Mouse (Mus musculus) kidney, adult 2 months (tissue): ENCODE measurements around the gene Srgap2. TPM values are rescaled to one million over a fixed set of nuclear protein-coding genes. Genes with fewer than 3 reads are reported as not detected.

ENCODE experiments used
- DNase-seq: peaks from one replicate; pipeline ENCODE4 v3.0.0; 2021
- H3K27ac ChIP-seq: fragments of 200-500 bp; 2 replicates; pipeline ENCODE4 v1.5.1; 2012; ENCODE audit warnings: low read depth, low read length, control low read depth, inconsistent platforms; ENCODE audit not compliant: insufficient read depth
- H3K27me3 ChIP-seq: fragments of 200-500 bp; replicated peaks from 2 replicates; pipeline ENCODE4 v1.6.1; 2012; ENCODE audit warnings: mild to moderate bottlenecking, moderate library complexity, low read length, inconsistent platforms; ENCODE audit not compliant: control insufficient read depth, insufficient read depth
- H3K36me3 ChIP-seq: fragments of 200-500 bp; 2 replicates; pipeline ENCODE4 v1.6.1; 2012; ENCODE audit warnings: mild to moderate bottlenecking, moderate library complexity, low read length, inconsistent platforms; ENCODE audit not compliant: control insufficient read depth, insufficient read depth
- H3K4me1 ChIP-seq: fragments of 200-500 bp; 2 replicates; pipeline ENCODE4 v1.6.1; 2011; ENCODE audit warnings: low read length; ENCODE audit not compliant: control insufficient read depth, insufficient read depth
- H3K4me3 ChIP-seq: fragments of 200-500 bp; 2 replicates; pipeline ENCODE4 v1.5.1; 2011; ENCODE audit warnings: mild to moderate bottlenecking, low read depth, low read length, control low read depth; ENCODE audit not compliant: insufficient read depth
- CTCF ChIP-seq: fragments of 200-500 bp; conservative IDR thresholded peaks from 2 replicates; pipeline ENCODE4 v1.5.1; 2011; ENCODE audit warnings: low read depth, mild to moderate bottlenecking, control low read depth, low read length, moderate library complexity, mixed read lengths; ENCODE audit not compliant: insufficient read depth, insufficient read length
- POLR2A ChIP-seq: fragments of 200-500 bp; IDR thresholded peaks from one replicate; pipeline ENCODE4 v1.6.1; 2011; ENCODE audit warnings: low read depth, low read length, control low read depth
- WGBS: fragments of 180-500 bp; shearing (Covaris S2); methylation state at CpG from one replicate; pipeline ENCODE4 v1.1.7; 2018; 5-methylcytosine and 5-hydroxymethylcytosine counted together
- polyA plus RNA-seq: library from polyadenylated mRNA; depleted of rRNA; stranded (reverse); fragments of >200 nt; gene quantifications from 2 replicates; pipeline ENCODE4 v1.2.3, GENCODE M21; 2012

Srgap2 gene
- polyA plus RNA-seq, 1 experiment = 13.0 TPM

DNA sequence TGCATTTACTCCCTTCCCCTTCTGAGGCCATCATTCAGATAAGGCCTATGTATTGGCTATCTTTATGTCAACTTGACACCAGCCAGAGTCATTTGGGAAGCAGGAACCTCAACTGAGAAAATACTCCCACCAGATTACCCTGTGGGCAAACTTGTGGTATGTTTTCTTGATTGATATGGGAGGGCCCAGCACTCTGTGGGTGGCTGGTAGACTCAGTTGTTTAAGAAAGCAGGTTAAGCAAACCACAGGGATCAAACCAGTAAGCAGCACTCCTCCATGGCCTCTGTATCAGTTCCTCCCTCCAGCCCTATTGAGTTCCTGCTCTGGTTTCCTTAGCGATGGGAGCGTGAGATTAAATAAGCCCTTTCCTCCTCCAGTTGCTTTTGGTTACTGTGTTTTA, 208.8 kb downstream of the Srgap2 start:
- no peaks in the 10 kb centered on the region for H3K4me1 ChIP-seq
- no peak for DNase-seq
- WGBS = 68% methylated on average over 2 of the region's 2 CpGs
- H3K27ac ChIP-seq = no peak overlapping the region
- H3K36me3 ChIP-seq = peaks cover 3% of the 10 kb centered on the region
- H3K4me3 ChIP-seq = no peak overlapping the region
- H3K27me3 ChIP-seq = no peaks in the 10 kb centered on the region
- TF ChIP-seq CTCF (no peak), POLR2A (no peak)

DNA sequence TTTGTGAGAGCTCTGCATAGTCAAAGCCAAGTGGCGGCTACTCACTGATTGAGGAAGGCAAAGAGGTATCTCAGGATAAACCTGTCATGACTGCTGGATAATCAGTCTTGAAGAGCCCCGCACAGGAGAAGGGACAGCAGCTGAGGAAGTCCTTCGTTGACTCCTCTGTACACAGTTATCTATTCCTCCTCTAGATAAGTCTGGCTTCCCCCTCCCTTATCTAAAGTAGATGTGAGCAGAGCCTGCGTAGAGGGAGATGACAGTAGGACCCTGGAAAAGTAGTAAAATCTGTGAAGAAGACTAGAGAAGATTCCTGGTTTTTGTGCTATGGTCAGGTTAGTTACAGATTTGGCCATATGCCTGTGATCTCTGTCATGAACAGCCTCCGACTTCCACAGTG, 209.5 kb downstream of the Srgap2 start:
- WGBS = 95% methylated on average over 5 of the region's 5 CpGs
- no peaks in the 10 kb centered on the region for H3K27me3 ChIP-seq
- no peak overlapping the region for H3K27ac ChIP-seq
- no peaks in the 10 kb centered on the region for H3K4me1 ChIP-seq
- TF ChIP-seq POLR2A = no peak
- TF ChIP-seq CTCF = no peak
- H3K4me3 ChIP-seq = no peak overlapping the region
- peaks cover 3% of the 10 kb centered on the region for H3K36me3 ChIP-seq
- no peak for DNase-seq

DNA sequence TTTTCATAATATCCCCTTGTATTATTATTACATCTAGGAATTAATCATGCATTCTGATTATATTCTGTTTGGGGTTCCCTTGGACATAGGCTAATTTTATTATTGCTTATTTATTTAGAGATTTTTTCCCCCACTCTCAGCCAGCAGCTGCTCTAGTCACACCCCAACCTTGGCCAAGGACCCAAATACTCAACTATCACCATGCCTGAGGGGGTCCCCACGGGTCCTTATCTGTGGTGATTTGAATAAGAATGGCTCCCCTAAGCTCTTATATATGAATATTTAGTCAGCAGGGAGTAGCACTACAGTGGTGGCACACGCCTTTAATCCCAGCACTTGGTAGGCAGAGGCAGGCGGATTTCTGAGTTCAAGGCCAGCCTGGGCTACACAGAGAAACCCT, 215.9 kb downstream of the Srgap2 start:
- no peak for DNase-seq
- WGBS = 98% methylated on average over 3 of the region's 3 CpGs
- Histone ChIP-seq H3K36me3 (peaks cover 7% of the 10 kb centered on the region), H3K4me3 (no peak overlapping the region), H3K27ac (no peak overlapping the region), H3K4me1 (no peaks in the 10 kb centered on the region), H3K27me3 (no peaks in the 10 kb centered on the region)
- TF ChIP-seq POLR2A (no peak), CTCF (no peak)

DNA sequence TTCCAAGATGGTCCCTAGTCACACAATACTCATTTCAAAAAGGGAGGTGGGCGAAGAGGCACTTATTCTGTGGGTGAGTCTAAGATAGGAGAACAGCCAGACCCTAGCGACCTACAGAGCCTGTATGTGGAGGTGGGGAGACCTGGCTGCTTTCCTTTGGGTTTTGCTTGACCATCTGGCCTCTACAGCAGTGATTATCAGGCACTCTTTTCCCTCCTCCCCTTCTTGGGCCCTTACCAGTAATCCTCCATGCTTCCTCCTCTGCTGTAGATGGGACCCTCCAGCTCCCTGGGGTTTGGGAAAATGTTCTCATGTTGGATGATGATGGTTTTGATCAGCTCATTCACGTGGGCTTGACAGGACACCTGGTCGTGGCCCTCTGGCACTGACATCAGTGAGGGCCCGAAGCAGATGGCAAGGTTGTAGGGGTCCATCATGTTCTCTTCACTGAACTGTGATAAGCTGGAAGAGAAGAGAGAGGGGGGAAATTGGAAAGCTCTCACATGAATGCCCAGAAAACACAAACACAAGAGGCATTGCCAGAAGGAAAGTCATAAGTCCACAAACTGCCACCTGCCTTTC, 216.8 kb downstream of the Srgap2 start:
- Histone ChIP-seq H3K27ac (no peak overlapping the region), H3K27me3 (no peaks in the 10 kb centered on the region), H3K4me3 (no peak overlapping the region), H3K4me1 (no peaks in the 10 kb centered on the region), H3K36me3 (peaks cover 6% of the 10 kb centered on the region)
- WGBS = 92% methylated on average over 5 of the region's 5 CpGs
- TF ChIP-seq CTCF = no peak
- no peak for TF ChIP-seq POLR2A
- no peak for DNase-seq

DNA sequence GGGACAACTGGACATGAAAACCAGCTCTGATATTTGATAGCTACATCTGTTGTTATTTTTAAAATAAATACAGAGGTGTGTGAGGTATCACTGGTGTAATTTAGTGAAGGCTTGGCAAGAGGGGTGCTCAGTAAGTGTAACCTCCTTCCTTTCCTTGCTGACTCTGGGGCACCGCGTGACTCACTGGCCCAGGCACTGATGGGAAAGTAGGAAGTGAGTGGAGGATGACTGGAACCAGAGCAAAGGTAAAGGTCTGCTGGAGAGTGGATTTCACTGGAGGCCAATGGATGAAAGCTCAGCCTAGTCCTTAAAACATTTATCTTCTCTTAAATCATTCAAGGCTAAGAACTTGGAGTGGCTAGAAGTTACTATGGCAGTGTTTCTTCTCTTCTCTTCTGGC, 226.4 kb downstream of the Srgap2 start:
- Histone ChIP-seq H3K36me3 (peaks cover 2% of the 10 kb centered on the region; the same call in 1 of the 2 replicates), H3K4me1 (no peaks in the 10 kb centered on the region; the same call in 1 of the 2 replicates), H3K27me3 (no peaks in the 10 kb centered on the region), H3K27ac (no peak overlapping the region), H3K4me3 (no peak overlapping the region)
- WGBS = 50% methylated on average over 2 of the region's 2 CpGs
- DNase-seq = peak; percentile 31
- TF ChIP-seq CTCF (no peak), POLR2A (no peak)

DNA sequence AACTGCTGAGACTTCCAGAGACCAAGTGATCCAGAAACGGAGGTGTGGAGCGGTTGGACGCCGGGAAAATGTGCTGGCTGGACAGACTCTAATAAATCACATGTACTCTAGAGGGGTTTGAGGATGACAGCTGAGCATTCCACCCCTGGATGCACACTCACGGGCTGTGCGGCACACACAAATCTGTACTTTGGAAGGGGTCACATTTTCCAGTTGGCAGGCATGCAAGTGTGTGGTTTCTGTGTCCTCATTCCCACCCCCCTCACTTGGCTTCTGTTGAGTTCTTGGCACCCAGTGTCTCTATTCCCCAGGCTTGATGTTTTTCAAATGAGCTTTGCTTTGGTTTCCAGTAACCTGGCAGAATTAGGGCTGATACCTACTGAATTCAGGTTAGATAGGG, 227.4 kb downstream of the Srgap2 start:
- Histone ChIP-seq H3K27ac (no peak overlapping the region), H3K4me3 (no peak overlapping the region), H3K27me3 (no peaks in the 10 kb centered on the region), H3K36me3 (peaks cover 2% of the 10 kb centered on the region; the same call in 1 of the 2 replicates), H3K4me1 (no peaks in the 10 kb centered on the region; the same call in 1 of the 2 replicates)
- 40% methylated on average over 6 of the region's 6 CpGs for WGBS
- DNase-seq = peak; percentile 50
- TF ChIP-seq CTCF = no peak
- no peak for TF ChIP-seq POLR2A

DNA sequence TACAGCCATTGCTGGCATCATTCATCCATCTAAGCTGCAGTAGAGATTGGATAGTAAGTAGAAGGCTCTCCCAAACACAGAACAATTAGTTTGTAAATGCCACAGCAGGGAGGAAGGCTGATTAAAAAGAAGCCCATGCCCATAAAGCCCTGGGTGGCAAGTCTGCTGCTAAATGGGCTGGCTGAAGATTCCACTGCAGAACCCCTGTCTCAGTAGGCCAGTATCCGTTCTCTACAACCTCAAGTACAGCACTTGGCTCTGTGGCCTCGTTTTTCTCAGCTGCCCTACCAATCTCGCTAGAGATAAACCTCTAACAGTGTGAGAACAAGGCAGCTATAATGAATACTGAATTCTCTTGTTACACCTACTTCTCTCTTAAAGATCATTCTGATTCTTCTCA, 227.9 kb downstream of the Srgap2 start:
- TF ChIP-seq POLR2A (no peak), CTCF (no peak)
- no peaks in the 10 kb centered on the region for H3K27me3 ChIP-seq
- H3K4me1 ChIP-seq = no peaks in the 10 kb centered on the region; the same call in 1 of the 2 replicates
- WGBS = 72% methylated on average over 3 of the region's 3 CpGs
- H3K4me3 ChIP-seq = no peak overlapping the region
- DNase-seq = no peak
- H3K27ac ChIP-seq = no peak overlapping the region
- peaks cover 2% of the 10 kb centered on the region; the same call in 1 of the 2 replicates for H3K36me3 ChIP-seq

DNA sequence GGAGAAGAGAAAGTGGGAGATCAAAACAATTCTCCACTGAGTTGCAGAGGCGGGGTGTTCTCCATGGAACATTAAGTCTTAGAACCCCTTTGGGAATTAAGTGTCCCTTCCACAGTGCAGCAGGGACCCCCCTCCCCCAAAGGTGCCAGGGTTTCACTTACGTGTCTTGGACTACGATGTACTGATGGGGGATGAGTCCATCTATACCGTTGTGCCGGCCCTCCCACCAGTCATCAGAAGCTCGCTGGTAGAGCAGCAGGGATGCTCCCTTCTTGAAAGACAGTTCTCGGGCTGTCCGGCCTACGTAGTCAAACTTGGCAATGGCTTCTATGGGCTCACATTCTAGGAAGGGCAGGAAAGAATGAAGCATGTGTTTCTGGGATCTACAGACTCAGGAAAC, 229.0 kb downstream of the Srgap2 start:
- no peaks in the 10 kb centered on the region for H3K27me3 ChIP-seq
- TF ChIP-seq CTCF (no peak), POLR2A (no peak)

More for the DNA sequence above, 229.0 kb downstream of the Srgap2 start:
- WGBS = 85% methylated on average over 9 of the region's 9 CpGs
- Histone ChIP-seq H3K4me1 (no peaks in the 10 kb centered on the region; the same call in 1 of the 2 replicates), H3K27ac (no peak overlapping the region), H3K36me3 (peaks cover 2% of the 10 kb centered on the region; the same call in 1 of the 2 replicates), H3K4me3 (no peak overlapping the region)
- DNase-seq = no peak
